Mouse (Mus musculus): ENCODE results near the gene Ccdc57. TPM values are rescaled to one million over a fixed set of nuclear protein-coding genes. Genes with fewer than 3 reads are reported as not detected.
A peak's percentile ranks its signal among the peaks of the same experiment; 100 is the strongest.

Ccdc57 gene
- total and polyA plus RNA-seq, 2 experiments from 2014 or later, result 6.2 to 7.8 TPM

- H3K4me2 ChIP-seq (ENCODE audit: low read depth, low read length, poor library complexity, severe bottlenecking), result no peak overlapping the region
- DNase-seq (ENCODE audit: low spot score) (no peak), ATAC-seq (ENCODE audit: low FRiP score) (no peak)
- peaks cover 45% of the 10 kb centered on the region for H3K36me3 ChIP-seq (ENCODE audit: insufficient read depth, low read length)
- 87% methylated on average over 6 of the region's 6 CpGs for WGBS
- no peak for TF ChIP-seq CTCF (IDR thresholded peaks at IDR 0.05)
- H3K27ac ChIP-seq (ENCODE audit: low read depth, low read length), result no peak overlapping the region
- H3K27me3 ChIP-seq (ENCODE audit: insufficient read depth, low read length), result no peaks in the 10 kb centered on the region
- no peaks in the 10 kb centered on the region for H3K9me3 ChIP-seq (ENCODE audit: low read length)
- no peaks in the 10 kb centered on the region for H3K4me1 ChIP-seq (ENCODE audit: insufficient read depth, low read length)
- H3K9ac ChIP-seq (replicated peaks; ENCODE audit: low read length, poor library complexity, severe bottlenecking), result no peak overlapping the region
- H3K4me3 ChIP-seq (ENCODE audit: low read depth, low read length), result no peak overlapping the region
These were observed 34.5 kb downstream of the Ccdc57 start for GRCm38 (mm10) chr11:120898114-120898548.

GRCm38 (mm10) chr11:120895441-120895840 lies 37.2 kb downstream of the Ccdc57 start:
- Histone ChIP-seq H3K27ac (ENCODE audit: low read depth, low read length) (no peak overlapping the region), H3K9ac (replicated peaks; ENCODE audit: low read length, poor library complexity, severe bottlenecking) (no peak overlapping the region), H3K9me3 (ENCODE audit: low read length) (no peaks in the 10 kb centered on the region), H3K36me3 (ENCODE audit: insufficient read depth, low read length) (peaks cover 44% of the 10 kb centered on the region), H3K4me3 (ENCODE audit: low read depth, low read length) (no peak overlapping the region), H3K27me3 (ENCODE audit: insufficient read depth, low read length) (no peaks in the 10 kb centered on the region), H3K4me2 (ENCODE audit: low read depth, low read length, poor library complexity, severe bottlenecking) (no peak overlapping the region), H3K4me1 (ENCODE audit: insufficient read depth, low read length) (no peaks in the 10 kb centered on the region)
- TF ChIP-seq CTCF (IDR thresholded peaks at IDR 0.05), result no peak
- no peak for ATAC-seq (ENCODE audit: low FRiP score)
- DNase-seq (ENCODE audit: low spot score), result no peak
- 93% methylated on average over 6 of the region's 6 CpGs for WGBS

GRCm38 (mm10) chr11:120894397-120894796 lies 38.3 kb downstream of the Ccdc57 start:
- Histone ChIP-seq H3K4me3 (ENCODE audit: low read depth, low read length) (no peak overlapping the region), H3K9me3 (ENCODE audit: low read length) (no peaks in the 10 kb centered on the region), H3K9ac (replicated peaks; ENCODE audit: low read length, poor library complexity, severe bottlenecking) (no peak overlapping the region), H3K4me2 (ENCODE audit: low read depth, low read length, poor library complexity, severe bottlenecking) (no peak overlapping the region), H3K27me3 (ENCODE audit: insufficient read depth, low read length) (no peaks in the 10 kb centered on the region), H3K4me1 (ENCODE audit: insufficient read depth, low read length) (no peaks in the 10 kb centered on the region), H3K27ac (ENCODE audit: low read depth, low read length) (no peak overlapping the region), H3K36me3 (ENCODE audit: insufficient read depth, low read length) (peaks cover 49% of the 10 kb centered on the region)
- ATAC-seq (ENCODE audit: low FRiP score) (no peak), DNase-seq (ENCODE audit: low spot score) (no peak)
- peak; percentile 16; the same call in 1 of the 2 replicates for TF ChIP-seq CTCF (IDR thresholded peaks at IDR 0.05)
- 95% methylated on average over 8 of the region's 8 CpGs for WGBS

- no peak overlapping the region for H3K27ac ChIP-seq (ENCODE audit: low read depth, low read length)
- H3K9ac ChIP-seq (replicated peaks; ENCODE audit: low read length, poor library complexity, severe bottlenecking), result no peak overlapping the region
- peaks cover 48% of the 10 kb centered on the region for H3K36me3 ChIP-seq (ENCODE audit: insufficient read depth, low read length)
- H3K27me3 ChIP-seq (ENCODE audit: insufficient read depth, low read length), result no peaks in the 10 kb centered on the region
- TF ChIP-seq CTCF (IDR thresholded peaks at IDR 0.05), result no peak
- no peak for DNase-seq (ENCODE audit: low spot score)
- no peaks in the 10 kb centered on the region for H3K4me1 ChIP-seq (ENCODE audit: insufficient read depth, low read length)
- no peaks in the 10 kb centered on the region; the same call in 1 of the 2 replicates for H3K9me3 ChIP-seq (ENCODE audit: low read length)
- no peak for ATAC-seq (ENCODE audit: low FRiP score)
- H3K4me2 ChIP-seq (ENCODE audit: low read depth, low read length, poor library complexity, severe bottlenecking), result no peak overlapping the region
- 91% methylated on average over 3 of the region's 3 CpGs for WGBS
- no peak overlapping the region for H3K4me3 ChIP-seq (ENCODE audit: low read depth, low read length)
These were observed 43.5 kb downstream of the Ccdc57 start for GRCm38 (mm10) chr11:120889216-120889615.

- no peak for TF ChIP-seq CTCF (IDR thresholded peaks at IDR 0.05)
- H3K4me1 ChIP-seq (ENCODE audit: insufficient read depth, low read length), result no peaks in the 10 kb centered on the region
- H3K27me3 ChIP-seq (ENCODE audit: insufficient read depth, low read length), result no peaks in the 10 kb centered on the region
- H3K36me3 ChIP-seq (ENCODE audit: insufficient read depth, low read length), result peaks cover 47% of the 10 kb centered on the region
- H3K4me3 ChIP-seq (ENCODE audit: low read depth, low read length), result no peak overlapping the region
- H3K9ac ChIP-seq (replicated peaks; ENCODE audit: low read length, poor library complexity, severe bottlenecking), result no peak overlapping the region
- WGBS, result 86% methylated on average over 5 of the region's 5 CpGs
- DNase-seq (ENCODE audit: low spot score) (peak; percentile 3), ATAC-seq (ENCODE audit: low FRiP score) (no peak)
- H3K4me2 ChIP-seq (ENCODE audit: low read depth, low read length, poor library complexity, severe bottlenecking), result no peak overlapping the region
- H3K27ac ChIP-seq (ENCODE audit: low read depth, low read length), result no peak overlapping the region
- no peaks in the 10 kb centered on the region; the same call in 1 of the 2 replicates for H3K9me3 ChIP-seq (ENCODE audit: low read length)
These were observed 44.0 kb downstream of the Ccdc57 start for GRCm38 (mm10) chr11:120888718-120889117.

- no peak overlapping the region for H3K4me3 ChIP-seq (ENCODE audit: low read depth, low read length)
- DNase-seq (ENCODE audit: low spot score) (no peak), ATAC-seq (ENCODE audit: low FRiP score) (no peak)
- H3K27me3 ChIP-seq (ENCODE audit: insufficient read depth, low read length), result no peaks in the 10 kb centered on the region
- TF ChIP-seq CTCF (IDR thresholded peaks at IDR 0.05), result peak; percentile 47
- H3K27ac ChIP-seq (ENCODE audit: low read depth, low read length), result no peak overlapping the region
- H3K9me3 ChIP-seq (ENCODE audit: low read length), result no peaks in the 10 kb centered on the region; the same call in 1 of the 2 replicates
- no peaks in the 10 kb centered on the region for H3K4me1 ChIP-seq (ENCODE audit: insufficient read depth, low read length)
- 95% methylated on average over 5 of the region's 5 CpGs for WGBS
- no peak overlapping the region for H3K4me2 ChIP-seq (ENCODE audit: low read depth, low read length, poor library complexity, severe bottlenecking)
- H3K9ac ChIP-seq (replicated peaks; ENCODE audit: low read length, poor library complexity, severe bottlenecking), result no peak overlapping the region
- peaks cover 41% of the 10 kb centered on the region for H3K36me3 ChIP-seq (ENCODE audit: insufficient read depth, low read length)
These were observed 45.2 kb downstream of the Ccdc57 start for GRCm38 (mm10) chr11:120887502-120887901.

Data from midbrain, postnatal 0 days (tissue).